Mouse (Mus musculus) heart, postnatal 0 days (tissue): ENCODE data around the gene Anapc7.

ENCODE experiments used
- CTCF ChIP-seq: IDR thresholded peaks from 2 replicates; pipeline ENCODE4 v1.5.1; 2016; ENCODE audit warnings: antibody characterized with exemption, control low read depth, low read depth
- EP300 ChIP-seq: IDR thresholded peaks from 2 replicates; pipeline ENCODE4 v1.6.1; 2016; ENCODE audit warnings: antibody characterized with exemption, low read depth

- TF ChIP-seq CTCF (no peak), EP300 (no peak)
Measured at GRCm38 (mm10) chr5:122452194-122452593, 30.7 kb downstream of the Anapc7 start.
